Comparison of ENCODE assay signal across 8 mouse cellular contexts in the genomic region with DNA sequence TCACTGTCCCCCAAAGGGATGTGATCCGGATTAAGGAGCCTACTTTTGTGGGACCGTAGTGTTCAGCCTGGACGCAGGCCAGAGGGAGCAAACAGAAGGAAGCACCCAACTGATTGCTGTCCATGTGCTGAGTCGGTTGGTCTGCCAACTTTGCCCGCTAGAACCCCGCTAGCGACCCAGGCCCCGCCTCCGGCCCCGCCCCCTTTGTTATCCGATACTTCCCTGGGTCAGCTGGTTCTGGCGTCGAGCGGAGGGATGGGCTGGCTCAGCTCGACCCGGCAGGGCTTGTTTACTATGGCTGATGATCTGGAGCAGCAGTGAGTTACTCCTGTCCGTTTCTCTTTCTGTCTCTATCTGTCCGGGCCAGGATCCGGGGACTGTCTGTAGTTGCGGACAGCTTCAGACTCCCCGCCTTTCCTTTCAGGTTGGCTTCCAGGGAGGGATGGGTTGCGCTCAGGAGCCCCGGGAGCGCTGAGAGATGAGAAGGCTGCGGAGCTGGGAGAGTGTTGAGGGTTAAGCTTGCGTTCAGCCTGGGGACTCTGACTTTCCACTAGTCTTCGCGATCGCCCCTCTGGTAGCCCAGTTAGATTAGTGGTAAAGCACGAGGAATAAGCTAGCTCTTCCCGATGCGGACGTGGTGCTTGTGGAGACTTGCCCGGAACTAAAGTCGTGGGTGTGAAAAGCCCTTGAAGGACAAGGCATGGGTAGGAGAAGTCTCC. TPM values are rescaled to one million over a fixed set of nuclear protein-coding genes. Genes with fewer than 3 reads are reported as not detected.
DNase-seq lines count a peak whose midpoint lies in the region; ATAC-seq and TF ChIP-seq lines count a peak whose summit lies in the region.

No protein-coding gene starts in this region.

- no peaks in the 10 kb centered on the region for H3K4me1 ChIP-seq in ES-Bruce4 (ENCODE audit: control insufficient read depth, insufficient read depth, low read length)
- H3K4me1 ChIP-seq in forebrain, embryonic 12.5 days = peaks cover 28% of the 10 kb centered on the region
- peaks cover 26% of the 10 kb centered on the region for H3K4me1 ChIP-seq in heart, postnatal 0 days (ENCODE audit: control insufficient read depth, insufficient read depth)
- H3K4me1 ChIP-seq in liver, embryonic 14.5 days (replicated peaks; ENCODE audit: control insufficient read depth in 2 of 2, insufficient read depth in 2 of 2, low read length in 1 of 2) = peaks cover 21 to 28% of the 10 kb centered on the region in 2 experiments
- peaks cover 9% of the 10 kb centered on the region for H3K4me1 ChIP-seq in stomach, embryonic 15.5 days

- H3K9ac ChIP-seq in ES-Bruce4 (ENCODE audit: low read depth, poor library complexity, severe bottlenecking) = peak overlapping the region; percentile 76
- H3K9ac ChIP-seq in forebrain, embryonic 12.5 days = peak overlapping the region; percentile 62
- H3K9ac ChIP-seq in heart, postnatal 0 days (replicated peaks; ENCODE audit: low read depth, low read length) = peak overlapping the region; percentile 79
- H3K9ac ChIP-seq in liver, embryonic 14.5 days (replicated peaks) = peak overlapping the region; percentile 69
- H3K9ac ChIP-seq in stomach, embryonic 15.5 days = peak overlapping the region; percentile 50

- H3K4me3 ChIP-seq in ES-Bruce4 (ENCODE audit: low read depth, low read length) = peak overlapping the region; percentile 94
- peak overlapping the region; percentile 60 for H3K4me3 ChIP-seq in forebrain, embryonic 12.5 days (replicated peaks)
- peak overlapping the region; percentile 82 for H3K4me3 ChIP-seq in heart, postnatal 0 days (ENCODE audit: low read depth, low read length)
- H3K4me3 ChIP-seq in liver, embryonic 14.5 days (ENCODE audit: insufficient read depth in 1 of 2, low read depth in 2 of 2, low read length in 2 of 2) = peak overlapping the region; percentile 71 to 78
- H3K4me3 ChIP-seq in stomach, embryonic 15.5 days (replicated peaks) = peak overlapping the region; percentile 73

- WGBS in forebrain, embryonic 12.5 days = under 1% methylated on average over 35 of the region's 35 CpGs
- WGBS in heart, postnatal 0 days = under 1% methylated on average over 35 of the region's 35 CpGs
- WGBS in liver, embryonic 14.5 days (ENCODE audit: insufficient replicate concordance) = 1% methylated on average over 35 of the region's 35 CpGs
- WGBS in stomach, embryonic 15.5 days = under 1% methylated on average over 35 of the region's 35 CpGs

- TF ChIP-seq POLR2A in ES-Bruce4 (IDR thresholded peaks at IDR 0.05; ENCODE audit: insufficient read depth, low read length) = peak; percentile 71

- H3K27me3 ChIP-seq in ES-Bruce4 (ENCODE audit: control insufficient read depth, insufficient read depth, low read length, poor library complexity, severe bottlenecking) = no peaks in the 10 kb centered on the region
- no peaks in the 10 kb centered on the region for H3K27me3 ChIP-seq in forebrain, embryonic 12.5 days
- no peaks in the 10 kb centered on the region for H3K27me3 ChIP-seq in heart, postnatal 0 days (ENCODE audit: control insufficient read depth, insufficient read depth, low read length)
- H3K27me3 ChIP-seq in liver, embryonic 14.5 days (ENCODE audit: control insufficient read depth, insufficient read depth, low read length) = no peaks in the 10 kb centered on the region
- no peaks in the 10 kb centered on the region for H3K27me3 ChIP-seq in stomach, embryonic 15.5 days (replicated peaks)

- H3K36me3 ChIP-seq in ES-Bruce4 (ENCODE audit: control insufficient read depth, insufficient read depth, low read length, poor library complexity, severe bottlenecking) = peaks cover 10% of the 10 kb centered on the region
- H3K36me3 ChIP-seq in forebrain, embryonic 12.5 days (replicated peaks) = 0 out of 2 replicates have a peak, but pooled peaks cover 9% of the 10 kb centered on the region
- H3K36me3 ChIP-seq in heart, postnatal 0 days (replicated peaks; ENCODE audit: control insufficient read depth, insufficient read depth, low read length) = peaks cover 24% of the 10 kb centered on the region
- H3K36me3 ChIP-seq in liver, embryonic 14.5 days (replicated peaks; ENCODE audit: control insufficient read depth, insufficient read depth, low read depth) = no peaks in the 10 kb centered on the region
- H3K36me3 ChIP-seq in stomach, embryonic 15.5 days = peaks cover 8% of the 10 kb centered on the region; the same call in 1 of the 2 replicates

- no peak for TF ChIP-seq CTCF in ES-Bruce4 (IDR thresholded peaks at IDR 0.05; ENCODE audit: low read depth, low read length)
- no peak for TF ChIP-seq CTCF in heart, postnatal 0 days (IDR thresholded peaks at IDR 0.05; ENCODE audit: low read depth)
- TF ChIP-seq CTCF in liver, embryonic 14.5 days (IDR thresholded peaks at IDR 0.05; ENCODE audit: low read depth) = no peak

- peak; percentile 95 for DNase-seq in heart, postnatal 0 days (ENCODE audit: low spot score)
- peak; percentile 97 to 100 for DNase-seq in kidney, postnatal 36 days
- peak; percentile 77 to 80 (median 79) for DNase-seq in liver, embryonic 14.5 days (ENCODE audit: low read depth in 3 of 3, low spot score in 3 of 3)
- peak; percentile 95 for DNase-seq in neural tube, embryonic 10.5 days (ENCODE audit: extremely low spot score, low spot score)

- no peak for TF ChIP-seq EP300 in ES-Bruce4 (IDR thresholded peaks at IDR 0.05; ENCODE audit: insufficient read depth, low read depth, low read length)
- no peak for TF ChIP-seq EP300 in heart, postnatal 0 days (IDR thresholded peaks at IDR 0.05; ENCODE audit: low read depth)
- no peak for TF ChIP-seq EP300 in liver, embryonic 14.5 days (IDR thresholded peaks at IDR 0.05; ENCODE audit: low read depth)

- peak overlapping the region; percentile 24 for H3K27ac ChIP-seq in ES-Bruce4 (ENCODE audit: insufficient read depth, low read length)
- peak overlapping the region; percentile 42; the same call in 1 of the 2 replicates for H3K27ac ChIP-seq in forebrain, embryonic 12.5 days
- peak overlapping the region; percentile 88 for H3K27ac ChIP-seq in heart, postnatal 0 days (ENCODE audit: low read depth)
- peak overlapping the region; percentile 50 for H3K27ac ChIP-seq in liver, embryonic 14.5 days
- H3K27ac ChIP-seq in stomach, embryonic 15.5 days = peak overlapping the region; percentile 53; the same call in 1 of the 2 replicates

- peak overlapping the region; percentile 79 for H3K4me2 ChIP-seq in forebrain, embryonic 12.5 days
- H3K4me2 ChIP-seq in heart, postnatal 0 days (ENCODE audit: low read depth, low read length) = peak overlapping the region; percentile 79
- peak overlapping the region; percentile 82 for H3K4me2 ChIP-seq in liver, embryonic 14.5 days (ENCODE audit: low read depth)
- H3K4me2 ChIP-seq in stomach, embryonic 15.5 days = peak overlapping the region; percentile 76

- ATAC-seq in cerebellum, adult (ENCODE audit: insufficient number of reproducible peaks, low FRiP score, low TSS enrichment) = peak; percentile 92
- peak; percentile 93 for ATAC-seq in forebrain, embryonic 12.5 days (ENCODE audit: low FRiP score)
- ATAC-seq in heart, postnatal 0 days (ENCODE audit: insufficient read depth, low read depth) = peak; percentile 95
- ATAC-seq in liver, embryonic 14.5 days (ENCODE audit: insufficient read depth) = peak; percentile 90
- ATAC-seq in stomach, embryonic 15.5 days (ENCODE audit: insufficient read depth, low FRiP score, low read depth) = peak; percentile 96

- no peaks in the 10 kb centered on the region for H3K9me3 ChIP-seq in ES-Bruce4 (replicated peaks; ENCODE audit: control insufficient read depth, insufficient read depth, low read length, poor library complexity, severe bottlenecking)
- no peaks in the 10 kb centered on the region for H3K9me3 ChIP-seq in forebrain, embryonic 12.5 days
- H3K9me3 ChIP-seq in heart, postnatal 0 days (replicated peaks; ENCODE audit: control insufficient read depth, low read length) = no peaks in the 10 kb centered on the region
- H3K9me3 ChIP-seq in liver, embryonic 14.5 days (ENCODE audit: control insufficient read depth, low read length) = no peaks in the 10 kb centered on the region
- no peaks in the 10 kb centered on the region for H3K9me3 ChIP-seq in stomach, embryonic 15.5 days

RNA-seq across cellular contexts. Expression of gene Abhd4, which starts 5.2 kb away (rescaled TPM):
- polyA plus RNA-seq in ES-Bruce4 (2011; ENCODE audit: insufficient read depth, insufficient read length, low read depth, missing spikeins) = 102 and 109 TPM in 2 replicates
- polyA plus RNA-seq in forebrain, embryonic 12.5 days (2016; fragmentation: Nextera tagmentation; extraction: Ambion mirVana) = 46.3 and 48.5 TPM in 2 replicates
- total RNA-seq in heart, postnatal 0 days (2014; rRNA removed; ENCODE audit: low replicate concordance) = 192 and 229 TPM in 2 replicates
- polyA plus RNA-seq in heart, postnatal 0 days (2015; fragmentation: Nextera tagmentation; extraction: Ambion mirVana) = 99.9 and 103 TPM in 2 replicates
- 5.9 and 6.1 TPM in 2 replicates for polyA plus RNA-seq in liver, embryonic 14.5 days (2012; rRNA removed)
- polyA plus RNA-seq in liver, embryonic 14.5 days (2014; fragmentation: Nextera tagmentation; extraction: Ambion mirVana) = 14.9 and 18.3 TPM in 2 replicates
- polyA plus RNA-seq in stomach, embryonic 15.5 days (2015; fragmentation: Nextera tagmentation; extraction: Ambion mirVana) = 43.1 and 44.1 TPM in 2 replicates

RNA-seq across cellular contexts. Expression of gene Dad1, which starts 5.3 kb away (rescaled TPM):
- 119 and 129 TPM in 2 replicates for polyA plus RNA-seq in ES-Bruce4 (2011; ENCODE audit: insufficient read depth, insufficient read length, low read depth, missing spikeins)
- polyA plus RNA-seq in forebrain, embryonic 12.5 days (2016; fragmentation: Nextera tagmentation; extraction: Ambion mirVana) = 234 and 241 TPM in 2 replicates
- total RNA-seq in heart, postnatal 0 days (2014; rRNA removed; ENCODE audit: low replicate concordance) = 267 and 313 TPM in 2 replicates
- polyA plus RNA-seq in heart, postnatal 0 days (2015; fragmentation: Nextera tagmentation; extraction: Ambion mirVana) = 389 and 395 TPM in 2 replicates
- 133 and 145 TPM in 2 replicates for polyA plus RNA-seq in liver, embryonic 14.5 days (2012; rRNA removed)
- 221 and 224 TPM in 2 replicates for polyA plus RNA-seq in liver, embryonic 14.5 days (2014; fragmentation: Nextera tagmentation; extraction: Ambion mirVana)
- 436 and 440 TPM in 2 replicates for polyA plus RNA-seq in stomach, embryonic 15.5 days (2015; fragmentation: Nextera tagmentation; extraction: Ambion mirVana)

RNA-seq across cellular contexts. Expression of gene Olfr49, which starts 25.6 kb away (rescaled TPM):
- polyA plus RNA-seq in ES-Bruce4 (2011; ENCODE audit: insufficient read depth, insufficient read length, low read depth, missing spikeins) = not detected in 2 replicates
- not detected in 2 replicates for polyA plus RNA-seq in forebrain, embryonic 12.5 days (2016; fragmentation: Nextera tagmentation; extraction: Ambion mirVana)
- not detected in 2 replicates for total RNA-seq in heart, postnatal 0 days (2014; rRNA removed; ENCODE audit: low replicate concordance)
- polyA plus RNA-seq in heart, postnatal 0 days (2015; fragmentation: Nextera tagmentation; extraction: Ambion mirVana) = not detected in 2 replicates
- not detected in 2 replicates for polyA plus RNA-seq in liver, embryonic 14.5 days (2012; rRNA removed)
- not detected in 2 replicates for polyA plus RNA-seq in liver, embryonic 14.5 days (2014; fragmentation: Nextera tagmentation; extraction: Ambion mirVana)
- not detected in 2 replicates for polyA plus RNA-seq in stomach, embryonic 15.5 days (2015; fragmentation: Nextera tagmentation; extraction: Ambion mirVana)

Comparison
In these comparisons a context has a peak if more than half of its experiments do, and no peak if none do; other contexts are left out.
1. Peak in every context shown above with its lines: DNase-seq, ATAC-seq, H3K4me3 ChIP-seq and H3K27ac ChIP-seq.
2. H3K27ac ChIP-seq: peak in every context shown above with its lines; median percentile 88 in heart, postnatal 0 days; 53 in stomach, embryonic 15.5 days; 50 in liver, embryonic 14.5 days; 42 in forebrain, embryonic 12.5 days; 24 in ES-Bruce4.